Mouse (Mus musculus): ENCODE data around the gene Hacd4. TPM values are rescaled to one million over a fixed set of nuclear protein-coding genes. Genes with fewer than 3 reads are reported as not detected.

Hacd4 gene
- total RNA-seq, 2 experiments from 2014 or later, result 2.4 to 2.8 TPM

Other genes starting within 250 kb of the Hacd4 start
- gene Ifnb1, start 83.8 kb upstream of the Hacd4 start, total RNA-seq (2021), result not detected
- not detected for gene Ifna15, start 119.3 kb upstream of the Hacd4 start, total RNA-seq (2021)
- not detected for gene Ifna14, start 132.9 kb upstream of the Hacd4 start, total RNA-seq (2021)
- gene Ifna9, start 153.5 kb upstream of the Hacd4 start, total RNA-seq (2021), result not detected
- not detected for gene Ifna12, start 164.4 kb upstream of the Hacd4 start, total RNA-seq (2021)
- gene C87499, start 195.5 kb upstream of the Hacd4 start, total RNA-seq (2021), result not detected
- gene Ifna13, start 205.5 kb upstream of the Hacd4 start, total RNA-seq (2021), result not detected
- not detected for gene Ifna16, start 238.0 kb upstream of the Hacd4 start, total RNA-seq (2021)
- gene Ifna2, start 245.0 kb upstream of the Hacd4 start, total RNA-seq (2021), result not detected

All from gastrocnemius, postnatal 10 days (tissue).